Mouse (Mus musculus): ENCODE measurements around the gene Homer2.

The Homer2 gene

DNA sequence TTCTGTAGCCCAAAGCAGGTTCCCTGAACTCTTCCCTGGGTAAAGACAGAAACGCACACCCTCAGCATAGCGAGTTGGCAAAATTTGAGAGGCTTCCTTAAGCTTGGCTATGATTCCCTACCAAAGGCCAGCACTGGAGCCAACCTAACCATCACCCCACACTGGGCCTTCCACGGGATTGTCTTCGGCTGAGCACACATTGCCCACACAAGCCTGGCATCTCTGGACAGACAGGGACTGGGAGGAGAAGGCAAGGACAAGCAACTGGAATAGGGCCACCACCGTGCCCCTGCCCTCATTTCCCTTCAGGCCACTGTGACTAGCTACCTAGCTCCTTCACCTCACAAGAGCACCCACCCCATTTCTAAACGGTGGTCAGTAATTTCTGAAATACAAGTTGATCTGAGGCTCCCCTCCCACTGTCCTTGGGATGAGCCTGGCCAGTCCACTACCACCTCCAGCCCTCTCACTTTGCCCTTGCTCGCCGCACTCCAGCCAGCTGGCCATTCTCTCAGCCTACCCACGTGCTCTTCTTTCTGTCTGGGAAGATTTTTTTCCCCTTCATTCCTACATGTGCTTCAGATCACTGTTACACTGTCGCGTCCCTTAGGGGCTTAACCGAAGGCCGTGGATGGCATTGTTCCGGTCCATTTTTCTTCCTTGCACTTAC, at the start of gene Homer2:
TSS of gene Homer2 (minus strand) at position 57 of the 670 bp plus-strand sequence.
- no peak for DNase-seq (ENCODE audit: low read depth, low spot score)

DNA sequence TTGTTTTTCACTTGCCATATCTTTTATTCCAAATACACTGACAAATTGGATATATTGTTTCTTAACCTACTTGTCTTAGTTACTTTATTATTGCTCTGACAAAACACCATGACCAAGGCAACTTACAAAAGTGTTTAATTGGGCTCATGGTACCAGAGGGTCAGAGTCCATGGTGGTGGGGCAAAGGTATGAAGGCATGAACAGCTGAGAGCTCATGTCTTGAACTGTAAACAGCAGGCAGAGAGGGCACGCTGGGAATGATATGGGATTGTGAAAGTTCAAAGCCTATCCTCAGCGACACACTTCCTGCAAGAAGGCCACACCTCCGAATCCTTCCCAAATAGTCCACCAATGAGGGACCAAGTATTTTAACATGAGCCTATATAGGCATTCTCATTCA, 40.6 kb upstream of the Homer2 start:
- no peak for DNase-seq (ENCODE audit: low read depth, low spot score)

DNA sequence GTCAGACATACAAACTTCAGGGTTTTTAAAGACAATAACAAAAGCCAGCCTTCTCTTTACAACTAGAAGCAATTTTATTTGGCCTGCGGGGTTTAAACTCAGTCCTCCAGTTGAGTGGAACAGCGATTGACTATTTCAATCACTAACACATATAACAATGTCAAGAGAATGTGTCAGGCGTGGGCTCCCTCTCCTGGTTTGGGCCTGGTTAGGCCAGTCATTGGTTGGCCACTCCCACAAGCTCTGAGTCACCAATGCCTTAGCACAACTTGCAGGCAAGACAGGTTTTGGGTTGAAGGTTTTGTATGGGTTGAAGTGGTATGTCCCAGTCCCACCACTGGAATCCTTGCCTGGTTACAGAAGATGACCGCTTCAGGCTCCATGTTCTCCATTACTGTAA, 36.8 kb upstream of the Homer2 start:
- no peak for DNase-seq (ENCODE audit: low read depth, low spot score)

DNA sequence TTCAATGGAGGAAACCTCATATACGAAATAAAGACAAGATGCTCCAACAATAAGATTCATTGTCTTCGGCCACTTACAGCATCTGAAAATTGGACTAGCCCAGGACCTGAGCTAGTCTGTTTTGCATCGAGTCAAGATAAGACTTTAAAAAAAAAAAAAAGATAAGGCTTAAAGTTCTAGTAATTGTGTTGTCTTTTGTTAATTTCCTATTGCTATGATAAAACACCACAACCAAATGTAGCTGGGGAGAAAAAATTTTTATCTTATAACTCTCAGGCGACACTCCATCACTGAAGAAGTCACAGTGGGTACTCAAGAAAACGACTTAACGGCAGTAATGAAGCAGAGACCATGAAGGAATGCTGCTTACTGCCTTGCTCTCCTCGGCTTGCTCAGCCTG, 32.7 kb upstream of the Homer2 start:
- no peak for DNase-seq (ENCODE audit: low read depth, low spot score)

DNA sequence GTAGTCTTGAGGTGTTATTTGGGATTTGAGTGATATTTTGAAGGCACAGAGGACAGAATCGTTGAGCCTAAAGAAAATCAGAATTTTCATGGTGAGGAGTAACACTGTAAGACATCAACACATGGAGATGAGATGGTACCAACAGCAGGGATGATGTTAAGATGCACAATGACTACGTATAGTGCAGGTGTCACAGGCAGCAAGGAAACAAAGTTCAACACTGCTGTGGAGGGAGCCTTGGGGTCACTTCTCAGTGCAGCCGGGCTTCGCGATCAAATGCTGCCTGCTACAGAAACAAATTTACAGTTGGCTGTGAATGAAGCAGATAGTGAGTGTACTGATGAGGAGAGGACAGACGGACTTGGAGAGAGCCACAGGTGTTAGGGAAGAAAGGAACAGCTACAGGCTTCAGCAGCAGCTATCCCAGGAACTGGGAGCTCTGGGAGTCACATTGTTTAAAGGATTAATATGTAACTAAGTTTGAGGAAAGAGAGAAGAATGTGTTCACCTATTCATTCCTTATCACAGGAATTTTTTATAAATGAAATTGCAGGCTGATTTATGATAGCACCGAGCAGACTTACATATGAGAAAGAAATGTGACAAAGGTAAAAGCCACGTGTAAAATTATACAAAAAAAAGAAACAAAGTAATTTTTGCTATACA, 31.5 kb upstream of the Homer2 start:
- no peak for DNase-seq (ENCODE audit: low read depth, low spot score)

DNA sequence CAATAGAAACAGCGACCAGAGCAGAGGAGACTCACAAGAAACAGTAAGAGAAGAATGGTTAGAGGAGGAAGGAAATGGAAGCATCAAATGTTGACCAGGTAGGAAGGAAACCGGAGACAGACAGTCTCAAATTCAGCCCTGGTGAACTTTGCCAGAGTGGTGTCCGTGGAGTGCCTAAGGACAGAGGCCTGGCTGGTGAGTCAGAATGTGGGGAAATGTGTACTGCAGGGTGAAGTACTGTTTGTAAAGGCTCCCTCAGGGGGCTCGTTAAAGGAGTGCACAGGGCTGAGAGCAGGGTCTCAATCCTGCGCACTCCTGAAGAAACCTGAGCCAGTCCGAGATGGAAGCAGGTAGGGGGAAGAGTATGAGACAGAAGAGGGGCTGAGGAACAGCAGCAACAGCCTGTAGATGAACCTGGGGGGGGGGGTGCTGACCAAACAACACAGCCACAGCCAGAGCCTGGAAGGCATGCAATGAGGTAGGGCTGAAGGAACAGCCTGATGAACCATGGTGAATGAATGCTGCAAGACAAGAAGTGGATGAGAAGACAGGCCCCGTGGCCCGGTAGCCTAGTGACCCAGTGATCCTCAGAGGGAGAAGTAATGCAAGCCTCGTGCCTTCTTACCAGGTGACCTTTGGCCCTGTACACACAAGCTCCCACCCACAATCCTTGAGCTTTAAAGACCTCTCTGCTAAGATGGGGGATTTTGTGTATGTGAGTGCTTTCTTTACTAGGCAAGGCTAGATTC, 28.1 kb upstream of the Homer2 start:
- DNase-seq (ENCODE audit: low read depth, low spot score) = no peak

DNA sequence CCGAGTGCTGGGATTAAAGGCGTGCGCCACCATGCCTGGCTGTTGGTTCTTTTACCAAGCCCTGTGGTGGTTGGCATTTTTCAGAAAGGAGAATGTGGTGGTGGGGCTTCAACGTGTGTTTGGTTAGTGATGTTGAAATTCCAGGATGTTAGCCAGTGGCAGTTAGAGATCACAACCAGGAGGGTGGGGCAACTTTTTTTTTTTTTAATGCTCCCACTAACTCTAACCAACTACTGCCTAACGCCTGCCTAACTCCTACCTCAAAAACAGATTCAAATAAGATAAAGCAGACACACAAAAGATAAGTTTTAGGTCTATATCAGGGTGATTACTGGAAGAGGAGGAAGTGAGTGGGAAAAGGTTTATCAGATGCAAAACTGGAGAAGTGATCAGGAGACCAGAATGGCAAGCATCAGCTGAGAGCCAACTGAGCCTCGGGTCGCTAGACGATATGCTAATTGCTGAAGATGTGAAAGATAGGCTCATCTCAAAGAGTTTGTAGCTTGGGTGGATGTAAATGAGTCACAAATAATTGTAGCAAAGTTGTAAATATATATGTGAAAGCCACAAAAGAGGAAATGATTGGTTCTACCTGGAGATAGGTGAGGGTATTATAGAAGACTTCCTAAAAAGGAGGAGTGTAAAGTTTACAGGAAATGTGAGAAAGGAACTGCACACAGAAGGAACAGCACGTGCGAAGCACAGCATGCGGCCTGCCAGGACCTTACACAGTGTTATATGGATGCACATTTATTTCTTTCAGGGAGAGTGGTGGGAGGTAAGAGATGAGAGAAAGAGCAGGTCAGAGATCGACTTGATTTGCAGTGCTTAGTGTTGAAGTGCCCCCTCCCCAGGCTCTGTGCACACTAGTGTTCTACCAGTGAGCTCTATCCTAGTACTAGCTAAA, 25.1 kb upstream of the Homer2 start:
- DNase-seq (ENCODE audit: low read depth, low spot score) = no peak

DNA sequence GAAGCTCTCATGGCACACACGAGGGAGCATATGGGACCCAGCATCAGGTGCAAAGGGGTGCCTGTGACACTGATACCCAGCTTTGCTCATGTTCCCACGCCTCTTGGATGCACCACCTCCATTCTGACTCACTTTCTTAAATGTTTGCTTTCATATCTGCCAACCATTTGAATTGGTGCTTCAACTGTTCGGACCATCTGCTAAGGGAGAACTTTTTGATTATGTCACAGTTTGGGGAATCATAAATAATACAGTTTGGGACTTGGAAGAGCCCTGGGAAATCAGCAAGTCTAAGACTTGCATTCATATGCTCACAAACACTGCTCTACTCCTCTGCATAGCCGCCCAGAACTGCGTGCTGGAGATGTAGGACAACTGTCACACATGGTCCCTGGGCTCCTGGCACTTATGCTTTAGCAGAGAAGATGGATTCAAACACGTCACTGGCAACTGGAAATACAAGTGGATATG, 23.9 kb upstream of the Homer2 start:
- no peak for DNase-seq (ENCODE audit: low read depth, low spot score)

DNA sequence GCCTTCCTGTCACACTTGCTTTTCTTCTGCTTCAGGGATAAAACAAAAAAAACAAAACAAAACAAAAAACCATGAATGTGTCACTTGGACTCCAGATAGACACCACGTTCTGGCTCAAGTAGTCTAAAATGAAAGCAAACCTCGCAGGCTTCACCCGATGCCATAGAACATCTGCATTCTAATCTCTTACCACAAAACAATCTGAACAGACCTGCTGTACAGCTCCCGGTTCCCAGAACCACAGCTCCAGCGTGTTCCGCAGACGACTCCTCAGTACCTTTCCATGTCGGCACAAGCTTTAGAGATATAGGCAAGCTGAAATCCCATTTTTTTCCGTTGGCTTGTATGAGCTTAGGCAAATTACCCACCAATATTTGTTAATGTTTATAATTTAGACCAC, 22.5 kb upstream of the Homer2 start:
- no peak for DNase-seq (ENCODE audit: low read depth, low spot score)

DNA sequence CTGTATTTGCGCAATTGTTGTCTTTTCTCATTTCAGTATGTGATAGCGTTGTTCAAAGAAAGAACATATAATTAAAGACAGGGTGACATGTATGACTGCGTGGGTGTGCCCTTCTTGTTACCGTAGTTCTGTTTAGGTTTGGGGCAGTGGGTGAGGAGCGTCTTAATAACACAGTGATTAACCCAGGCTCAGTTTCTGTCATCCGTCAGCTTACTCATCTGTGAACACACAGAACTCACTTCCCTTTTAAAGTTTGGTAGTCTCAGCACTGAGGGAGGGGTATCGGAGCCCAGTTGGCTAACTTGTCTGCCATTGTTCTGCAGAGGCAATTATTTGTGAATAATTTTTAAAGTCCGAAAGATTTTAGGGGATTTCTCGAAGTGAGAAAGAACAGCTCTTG, 20.4 kb upstream of the Homer2 start:
- no peak for DNase-seq (ENCODE audit: low read depth, low spot score)

DNA sequence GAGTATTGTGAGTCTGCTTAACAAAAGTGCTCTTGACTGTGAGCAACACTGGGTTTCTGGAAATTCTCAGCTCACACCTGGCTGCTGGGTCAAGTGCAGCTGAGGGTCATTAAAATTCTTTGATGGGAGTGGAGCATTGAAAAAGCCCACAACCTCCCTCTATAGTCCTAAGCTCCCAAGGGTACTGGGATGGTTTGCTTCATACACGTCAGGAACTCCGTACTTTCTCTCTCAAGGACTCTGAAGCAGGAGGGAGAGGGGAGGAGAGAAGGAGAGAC, 19.3 kb upstream of the Homer2 start:
- no peak for DNase-seq (ENCODE audit: low read depth, low spot score)

DNA sequence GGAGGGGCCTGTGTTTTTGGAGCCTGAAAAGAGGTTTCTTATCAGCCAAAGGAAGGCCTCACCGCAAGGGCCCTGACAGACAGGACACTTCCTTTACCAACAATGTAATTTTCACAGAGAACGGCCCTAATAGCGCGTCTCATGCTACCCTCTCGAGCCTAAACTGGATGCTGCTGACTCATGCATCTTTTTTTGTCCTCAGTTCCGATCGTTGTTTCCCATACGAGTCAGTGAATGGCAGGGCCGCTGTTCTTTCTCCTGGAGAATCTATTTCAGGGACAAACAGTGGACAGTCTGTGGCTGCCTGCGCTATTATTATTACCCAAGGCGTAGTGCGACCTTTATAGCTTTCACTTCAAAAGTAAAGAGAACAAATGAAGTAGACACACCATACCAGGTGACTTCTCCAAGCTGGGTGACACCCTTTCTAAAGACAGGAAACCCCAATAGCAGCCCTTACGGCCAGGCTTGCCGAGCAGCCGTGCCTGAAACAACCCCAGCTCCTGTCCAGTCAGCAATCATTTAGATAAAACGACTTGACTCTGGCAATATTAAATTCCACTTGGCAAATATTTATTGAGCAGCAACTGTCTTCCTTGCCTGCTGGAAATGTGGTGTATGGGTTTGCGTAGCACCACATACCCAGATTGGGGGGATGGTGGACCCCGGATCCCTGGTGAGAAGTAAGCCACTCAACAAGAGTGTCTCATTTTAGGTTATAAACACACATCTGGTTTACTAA, 18.8 kb upstream of the Homer2 start:
- DNase-seq (ENCODE audit: low read depth, low spot score) = no peak

DNA sequence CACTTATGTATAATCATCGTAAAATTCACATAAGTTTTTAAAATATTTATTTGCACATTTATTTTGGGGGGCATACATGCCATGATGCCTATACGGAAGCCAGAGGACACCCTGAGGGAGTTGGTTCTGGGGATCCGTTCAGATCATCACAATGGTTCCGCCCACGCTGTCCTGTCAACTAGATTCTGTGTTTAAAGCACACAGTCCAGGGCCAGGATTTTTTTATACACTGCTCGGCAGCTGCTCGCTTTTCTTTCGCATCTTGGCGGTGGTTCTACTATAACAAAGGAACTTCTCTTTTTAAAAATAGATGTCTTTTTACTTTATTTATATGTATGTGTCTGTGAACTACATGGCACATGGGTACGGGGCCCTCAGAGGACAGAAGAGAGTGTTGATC, 16.5 kb upstream of the Homer2 start:
- DNase-seq (ENCODE audit: low read depth, low spot score) = no peak

DNA sequence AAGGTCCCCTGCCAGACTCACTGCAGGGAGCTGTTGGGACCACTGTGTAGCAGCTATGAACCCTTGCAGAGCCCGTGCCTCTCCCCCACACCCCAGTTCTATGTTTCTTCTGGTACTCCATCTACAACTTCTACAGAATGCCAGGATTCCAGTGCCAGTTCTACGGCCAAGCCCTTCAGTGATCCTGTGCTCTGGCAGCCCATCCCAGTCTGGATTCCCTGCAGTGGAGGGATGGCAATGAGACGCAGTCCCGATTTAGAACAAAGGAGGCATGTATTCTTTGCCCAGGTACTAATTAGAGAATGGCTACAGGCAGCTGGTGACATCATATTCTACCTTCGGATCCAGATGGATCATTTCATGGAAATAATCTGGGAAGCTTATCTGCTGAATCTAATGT, 13.9 kb upstream of the Homer2 start:
- DNase-seq (ENCODE audit: low read depth, low spot score) = no peak

DNA sequence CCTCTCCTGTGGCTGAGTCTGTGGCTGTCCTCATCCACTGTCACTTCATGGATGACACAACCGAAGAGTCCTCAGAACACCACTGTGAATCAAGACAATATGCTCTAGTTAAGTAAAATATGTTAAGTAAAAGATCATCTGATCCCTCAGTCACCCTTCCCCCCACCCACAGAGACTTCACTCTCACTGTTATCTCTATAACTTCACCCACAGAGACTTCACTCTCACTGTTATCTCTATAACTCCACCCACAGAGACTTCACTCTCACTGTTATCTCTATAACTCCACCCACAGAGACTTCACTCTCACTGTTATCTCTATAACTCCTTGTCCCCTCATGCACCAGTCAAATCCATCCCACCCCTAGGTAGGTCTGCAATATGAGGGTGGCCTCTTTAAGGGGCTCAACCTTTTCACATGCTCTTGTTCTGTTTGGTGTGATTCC, 11.9 kb upstream of the Homer2 start:
- no peak for DNase-seq (ENCODE audit: low read depth, low spot score)

DNA sequence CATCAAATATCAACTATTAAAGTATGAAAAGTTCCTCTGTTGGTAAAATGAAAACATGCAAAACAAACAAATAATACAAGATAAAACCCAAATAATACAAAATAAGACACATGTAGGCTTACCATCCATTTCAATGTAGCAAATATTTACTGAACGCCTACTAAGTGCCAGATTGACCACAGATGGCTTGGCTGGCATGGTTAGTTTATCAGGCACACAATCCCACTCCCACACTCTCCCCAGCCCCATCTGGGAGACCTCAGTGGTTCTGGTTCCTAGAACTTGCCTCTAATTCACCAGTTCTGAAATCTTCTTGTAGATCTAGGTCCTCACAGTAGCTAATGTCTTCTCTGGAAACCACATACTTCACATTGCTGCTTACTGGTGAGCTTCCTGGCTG, 11.3 kb upstream of the Homer2 start:
- no peak for DNase-seq (ENCODE audit: low read depth, low spot score)

DNA sequence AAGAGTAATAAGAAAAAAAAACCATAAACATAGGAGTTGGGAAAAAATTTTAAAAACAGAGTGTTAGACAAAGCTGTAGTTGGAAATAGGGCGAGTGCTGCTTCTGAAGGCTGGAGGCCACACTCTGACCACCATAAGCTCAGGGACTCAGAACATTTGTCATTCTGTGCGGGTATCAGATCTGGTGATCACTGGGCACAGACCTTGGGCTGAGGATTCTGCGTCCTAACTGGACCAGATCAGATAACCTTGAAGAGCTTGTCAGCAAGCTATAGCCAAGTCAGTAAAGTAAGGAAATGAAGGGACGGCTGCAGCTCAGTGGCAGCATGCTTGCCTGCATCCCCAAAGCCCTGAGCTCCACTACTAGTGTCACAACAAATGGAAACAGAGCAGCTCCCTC, 2.8 kb upstream of the Homer2 start:
- no peak for DNase-seq (ENCODE audit: low read depth, low spot score)

DNA sequence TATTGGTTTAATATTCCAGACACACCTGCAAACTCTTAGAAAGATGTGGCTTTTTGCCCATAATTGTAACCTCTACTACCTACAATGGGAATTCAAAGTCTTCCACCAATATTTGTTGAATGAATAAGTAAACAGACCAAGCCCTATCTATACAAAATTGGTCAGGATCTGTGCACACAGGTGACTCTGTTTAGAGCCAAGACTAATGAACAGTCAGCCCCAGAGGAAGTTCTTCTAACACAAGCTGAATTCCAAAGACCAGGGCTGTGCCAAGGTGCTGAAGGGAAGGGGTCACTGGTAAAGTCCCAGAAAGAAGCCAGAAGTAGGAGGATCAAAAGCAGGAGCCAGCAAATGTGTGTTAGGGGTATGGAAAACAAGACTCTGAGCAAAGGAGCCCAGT, 838 bp upstream of the Homer2 start:
- no peak for DNase-seq (ENCODE audit: low read depth, low spot score)

DNA sequence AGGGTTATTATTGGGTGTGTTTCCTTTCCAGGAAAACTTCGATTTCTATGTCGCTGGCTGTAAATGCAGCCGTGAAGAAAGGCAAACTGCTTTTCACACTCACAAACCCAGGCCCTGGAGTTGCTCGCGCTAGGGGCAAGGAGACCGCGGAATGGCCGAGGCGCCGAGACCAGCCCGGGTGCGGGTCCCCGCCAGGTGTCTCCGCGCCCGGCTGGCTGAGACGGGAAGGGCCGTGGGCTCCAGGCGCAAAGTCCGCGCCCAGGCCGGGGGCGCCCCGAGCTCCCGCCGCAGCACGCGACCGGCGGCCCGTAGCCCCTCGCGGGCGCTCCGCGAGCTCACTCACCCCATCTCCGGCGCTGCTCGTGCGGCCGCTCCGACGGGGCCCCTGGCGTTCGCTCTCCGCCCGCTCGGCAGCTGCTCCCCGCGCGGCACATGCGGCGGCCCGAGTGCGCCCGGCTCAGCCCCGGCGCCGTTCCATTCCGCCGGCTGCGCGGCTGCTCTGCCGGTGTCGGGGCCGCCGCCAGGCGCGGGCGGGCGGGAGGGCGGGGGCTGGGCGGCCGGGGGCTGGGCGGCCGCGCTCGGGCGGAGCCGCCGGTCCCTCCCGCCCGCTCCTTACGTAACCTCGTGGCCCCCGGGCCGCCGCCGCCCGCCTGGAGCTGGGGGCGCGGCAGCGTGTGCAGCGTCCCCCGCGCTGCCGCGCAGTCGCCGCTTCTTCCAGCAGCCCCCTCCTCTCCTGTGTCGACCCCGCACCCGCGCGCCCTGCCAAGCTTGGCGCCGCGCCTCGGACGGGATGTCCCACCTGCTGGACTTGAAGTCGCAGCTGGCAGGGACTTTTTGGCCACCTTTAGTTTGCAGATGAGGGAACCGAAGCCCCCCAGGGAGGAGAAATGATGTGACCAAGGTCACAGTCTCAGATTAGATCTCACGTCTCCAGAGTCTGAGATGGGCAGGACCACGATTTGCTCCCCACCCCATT, 623 bp downstream of the Homer2 start:
- no peak for DNase-seq (ENCODE audit: low read depth, low spot score)

DNA sequence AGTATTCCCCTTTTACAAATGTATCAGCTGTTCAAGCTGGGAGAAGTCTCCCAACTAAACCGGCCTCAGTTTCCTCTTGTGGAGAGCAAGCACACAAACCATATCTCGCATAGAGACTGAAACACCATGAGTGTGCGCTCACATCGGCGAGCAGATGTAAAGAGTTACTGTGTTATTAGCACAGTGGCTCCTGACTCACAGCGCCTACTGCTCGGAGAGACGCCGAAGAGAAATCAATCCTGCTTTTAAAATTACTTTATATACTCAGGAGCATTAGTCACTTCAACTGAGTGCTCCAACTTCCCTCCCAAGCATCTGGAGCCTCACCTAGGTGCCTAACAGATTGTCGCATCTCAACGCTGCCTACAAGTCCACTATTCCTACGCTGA, 1.3 kb downstream of the Homer2 start:
- DNase-seq (ENCODE audit: low read depth, low spot score) = no peak
